Mouse (Mus musculus): ENCODE results near the gene Abi3.

- TF ChIP-seq TCF12 (IDR thresholded peaks at IDR 0.05; ENCODE audit: low read depth, low read length): no peak
- no peak for TF ChIP-seq CTCF (conservative IDR thresholded peaks at IDR 0.05 in 1 of 2, IDR thresholded peaks at IDR 0.05 in 1 of 2; ENCODE audit: low read depth in 2 of 2, low read length in 2 of 2)
- no peak for TF ChIP-seq UBTF (IDR thresholded peaks at IDR 0.05; ENCODE audit: low read depth, low read length)
- no peak for TF ChIP-seq E2F4 (IDR thresholded peaks at IDR 0.05; ENCODE audit: insufficient replicate concordance, low read depth, low read length)
- TF ChIP-seq JUND (conservative IDR thresholded peaks at IDR 0.05; ENCODE audit: low read depth, low read length): no peak
Observed at GRCm38 (mm10) chr11:95869442-95869841, 27.2 kb upstream of the Abi3 start.

Measured in CH12.LX (cell line).